Mouse (Mus musculus): Measurements from ENCODE around the gene Stx6. TPM values are rescaled to one million over a fixed set of nuclear protein-coding genes. Genes with fewer than 3 reads are reported as not detected.

Stx6 gene
- polyA plus RNA-seq, 1 experiment from 2014 or later: 36.9 TPM

DNA sequence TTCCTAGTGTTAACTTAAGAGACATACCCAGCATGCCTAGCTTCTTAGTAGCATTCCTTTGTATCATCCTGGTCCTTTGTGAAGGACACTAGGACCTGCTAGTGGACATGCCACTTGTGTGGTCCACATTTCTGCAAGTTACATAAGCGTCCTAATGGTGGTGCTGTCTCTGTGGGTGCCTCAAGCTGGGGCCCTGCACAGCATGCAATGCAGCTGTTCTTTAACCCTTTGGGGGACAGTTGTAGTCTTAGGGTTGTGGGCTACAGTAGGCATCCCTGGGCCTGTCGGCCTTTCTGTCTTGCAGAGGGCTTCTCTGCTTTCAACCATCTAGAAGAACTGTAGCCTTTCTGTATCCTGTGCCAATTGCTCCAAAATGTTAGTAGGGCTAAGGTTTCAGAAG, 42.5 kb downstream of the Stx6 start:
- Histone ChIP-seq H3K4me2 (no peak overlapping the region), H3K36me3 (ENCODE audit: control insufficient read depth, insufficient read depth, low read length) (peaks cover 7% of the 10 kb centered on the region; the same call in 1 of the 2 replicates), H3K4me1 (replicated peaks; ENCODE audit: control insufficient read depth, insufficient read depth, low read length) (0 out of 2 replicates have a peak, but pooled peaks cover 3% of the 10 kb centered on the region), H3K9me3 (ENCODE audit: control insufficient read depth, low read length) (no peaks in the 10 kb centered on the region), H3K27ac (ENCODE audit: low read depth, low read length) (no peak overlapping the region), H3K9ac (ENCODE audit: low read depth, low read length) (no peak overlapping the region), H3K27me3 (replicated peaks; ENCODE audit: control insufficient read depth, insufficient read depth, low read length) (no peaks in the 10 kb centered on the region), H3K4me3 (ENCODE audit: low read depth, low read length) (no peak overlapping the region)
- DNase-seq (ENCODE audit: low spot score): no peak
- WGBS: 58% methylated on average over 2 of the region's 2 CpGs
- ATAC-seq (replicated peaks; ENCODE audit: low FRiP score): no peak

DNA sequence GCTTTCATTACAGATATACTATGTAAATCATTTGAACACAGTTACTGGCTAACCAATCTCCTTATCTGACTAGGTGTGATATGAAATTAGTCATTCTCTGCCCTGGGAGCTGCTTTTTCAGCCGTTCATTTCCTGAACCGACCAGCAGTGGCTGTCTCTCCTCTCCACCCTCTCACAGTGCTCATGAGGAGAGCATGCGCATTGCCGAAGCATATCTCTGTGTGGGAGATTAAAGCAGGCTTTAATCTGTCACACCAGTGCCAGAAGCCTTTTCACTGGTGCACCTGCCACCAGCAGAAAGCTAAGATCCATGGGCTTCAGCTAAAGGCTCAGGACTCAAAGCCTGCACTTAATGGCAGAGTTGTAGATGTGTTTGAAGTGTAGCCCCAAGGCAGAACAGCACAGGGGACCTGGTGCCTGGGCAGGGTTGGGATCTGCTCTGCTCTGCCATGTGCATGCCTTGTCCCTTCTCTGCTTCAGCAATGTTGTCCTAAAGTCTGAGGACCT, 42.9 kb downstream of the Stx6 start:
- DNase-seq (ENCODE audit: low spot score): no peak
- no peak overlapping the region for H3K27ac ChIP-seq (ENCODE audit: low read depth, low read length)
- no peak for ATAC-seq (replicated peaks; ENCODE audit: low FRiP score)
- 52% methylated on average over 4 of the region's 4 CpGs for WGBS
- H3K4me1 ChIP-seq (replicated peaks; ENCODE audit: control insufficient read depth, insufficient read depth, low read length): 0 out of 2 replicates have a peak, but pooled peaks cover 3% of the 10 kb centered on the region
- H3K9ac ChIP-seq (ENCODE audit: low read depth, low read length): no peak overlapping the region
- H3K4me2 ChIP-seq: no peak overlapping the region
- no peaks in the 10 kb centered on the region for H3K9me3 ChIP-seq (ENCODE audit: control insufficient read depth, low read length)
- H3K27me3 ChIP-seq (replicated peaks; ENCODE audit: control insufficient read depth, insufficient read depth, low read length): no peaks in the 10 kb centered on the region
- H3K36me3 ChIP-seq (ENCODE audit: control insufficient read depth, insufficient read depth, low read length): peaks cover 7% of the 10 kb centered on the region; the same call in 1 of the 2 replicates
- no peak overlapping the region for H3K4me3 ChIP-seq (ENCODE audit: low read depth, low read length)

DNA sequence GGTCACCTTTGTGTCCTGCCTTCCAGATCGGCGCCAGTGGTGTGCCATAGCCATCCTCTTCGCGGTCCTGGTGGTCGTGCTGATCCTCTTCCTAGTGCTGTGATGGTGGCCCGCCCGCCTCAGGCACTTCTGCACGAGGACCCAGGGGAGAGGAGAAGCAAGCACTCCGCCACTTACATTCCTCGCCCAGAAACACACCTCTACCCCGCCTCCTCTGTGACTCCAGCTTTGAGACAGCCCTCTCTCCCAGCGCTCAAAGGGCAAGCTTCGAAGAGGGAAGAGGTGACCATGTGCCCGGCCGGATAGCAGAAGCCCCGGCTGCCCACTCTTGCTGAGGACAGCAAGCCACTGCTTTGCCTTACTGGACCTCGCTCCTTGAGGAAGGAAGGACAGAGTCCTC, 43.4 kb downstream of the Stx6 start:
- no peak overlapping the region for H3K4me2 ChIP-seq
- H3K27ac ChIP-seq (ENCODE audit: low read depth, low read length): no peak overlapping the region
- H3K9ac ChIP-seq (ENCODE audit: low read depth, low read length): no peak overlapping the region; the same call in 1 of the 2 replicates
- WGBS: 83% methylated on average over 17 of the region's 17 CpGs
- no peaks in the 10 kb centered on the region for H3K9me3 ChIP-seq (ENCODE audit: control insufficient read depth, low read length)
- H3K4me3 ChIP-seq (ENCODE audit: low read depth, low read length): no peak overlapping the region
- ATAC-seq (replicated peaks; ENCODE audit: low FRiP score) (no peak), DNase-seq (ENCODE audit: low spot score) (no peak)
- no peaks in the 10 kb centered on the region for H3K27me3 ChIP-seq (replicated peaks; ENCODE audit: control insufficient read depth, insufficient read depth, low read length)
- H3K36me3 ChIP-seq (ENCODE audit: control insufficient read depth, insufficient read depth, low read length): peaks cover 7% of the 10 kb centered on the region; the same call in 1 of the 2 replicates
- 0 out of 2 replicates have a peak, but pooled peaks cover 3% of the 10 kb centered on the region for H3K4me1 ChIP-seq (replicated peaks; ENCODE audit: control insufficient read depth, insufficient read depth, low read length)

DNA sequence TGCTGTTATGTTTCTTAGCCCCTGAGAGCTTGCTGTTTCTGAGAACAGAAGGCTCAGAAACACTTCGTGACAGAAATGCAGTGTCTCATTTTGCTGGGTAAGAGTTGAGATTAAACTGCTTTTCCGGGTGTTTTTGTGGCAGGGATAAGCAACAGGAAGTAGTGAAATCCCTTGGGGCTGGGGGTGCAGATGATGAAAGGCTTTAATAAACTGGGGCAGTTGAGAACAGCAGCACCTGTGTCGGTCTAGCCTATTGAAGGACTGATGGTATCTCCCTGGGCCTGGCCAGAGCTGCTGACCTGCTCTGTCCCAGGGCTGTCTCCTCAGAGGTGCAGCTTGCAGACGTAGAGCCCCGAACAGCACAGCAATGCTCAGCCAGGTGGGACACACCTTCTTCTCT, 44.0 kb downstream of the Stx6 start:
- Histone ChIP-seq H3K9ac (ENCODE audit: low read depth, low read length) (no peak overlapping the region), H3K4me1 (replicated peaks; ENCODE audit: control insufficient read depth, insufficient read depth, low read length) (0 out of 2 replicates have a peak, but pooled peaks cover 3% of the 10 kb centered on the region), H3K27me3 (replicated peaks; ENCODE audit: control insufficient read depth, insufficient read depth, low read length) (no peaks in the 10 kb centered on the region), H3K9me3 (ENCODE audit: control insufficient read depth, low read length) (no peaks in the 10 kb centered on the region), H3K4me2 (no peak overlapping the region), H3K36me3 (ENCODE audit: control insufficient read depth, insufficient read depth, low read length) (peaks cover 7% of the 10 kb centered on the region; the same call in 1 of the 2 replicates), H3K27ac (ENCODE audit: low read depth, low read length) (no peak overlapping the region), H3K4me3 (ENCODE audit: low read depth, low read length) (no peak overlapping the region)
- no peak for DNase-seq (ENCODE audit: low spot score)
- no peak for ATAC-seq (replicated peaks; ENCODE audit: low FRiP score)
- WGBS: 80% methylated on average over 5 of the region's 5 CpGs

DNA sequence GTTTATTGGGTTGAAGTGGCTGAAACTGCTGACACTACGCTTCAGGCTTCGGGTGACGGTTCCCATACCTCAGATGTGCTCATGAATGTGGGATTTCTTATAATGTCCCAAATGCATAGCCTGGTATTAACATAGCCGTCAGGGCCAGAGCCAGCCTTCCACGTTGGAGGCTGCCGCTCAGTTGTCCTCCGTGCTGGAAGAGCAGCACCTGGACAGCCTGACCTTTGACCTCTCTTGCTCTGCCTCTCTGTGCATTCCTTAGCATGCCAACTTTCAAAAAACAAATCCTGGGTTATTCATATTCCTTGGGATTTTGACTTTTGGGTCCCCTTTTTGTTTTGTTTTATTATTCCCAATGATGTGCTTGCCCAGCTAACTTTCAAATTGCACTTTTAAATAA, 44.6 kb downstream of the Stx6 start:
- Histone ChIP-seq H3K27me3 (replicated peaks; ENCODE audit: control insufficient read depth, insufficient read depth, low read length) (no peaks in the 10 kb centered on the region), H3K4me3 (ENCODE audit: low read depth, low read length) (no peak overlapping the region), H3K4me1 (replicated peaks; ENCODE audit: control insufficient read depth, insufficient read depth, low read length) (0 out of 2 replicates have a peak, but pooled peaks cover 3% of the 10 kb centered on the region), H3K4me2 (no peak overlapping the region), H3K27ac (ENCODE audit: low read depth, low read length) (no peak overlapping the region), H3K9ac (ENCODE audit: low read depth, low read length) (no peak overlapping the region), H3K36me3 (ENCODE audit: control insufficient read depth, insufficient read depth, low read length) (peaks cover 9% of the 10 kb centered on the region; the same call in 1 of the 2 replicates), H3K9me3 (ENCODE audit: control insufficient read depth, low read length) (no peaks in the 10 kb centered on the region)
- no peak for ATAC-seq (replicated peaks; ENCODE audit: low FRiP score)
- DNase-seq (ENCODE audit: low spot score): no peak
- WGBS: 87% methylated on average over 7 of the region's 7 CpGs

DNA sequence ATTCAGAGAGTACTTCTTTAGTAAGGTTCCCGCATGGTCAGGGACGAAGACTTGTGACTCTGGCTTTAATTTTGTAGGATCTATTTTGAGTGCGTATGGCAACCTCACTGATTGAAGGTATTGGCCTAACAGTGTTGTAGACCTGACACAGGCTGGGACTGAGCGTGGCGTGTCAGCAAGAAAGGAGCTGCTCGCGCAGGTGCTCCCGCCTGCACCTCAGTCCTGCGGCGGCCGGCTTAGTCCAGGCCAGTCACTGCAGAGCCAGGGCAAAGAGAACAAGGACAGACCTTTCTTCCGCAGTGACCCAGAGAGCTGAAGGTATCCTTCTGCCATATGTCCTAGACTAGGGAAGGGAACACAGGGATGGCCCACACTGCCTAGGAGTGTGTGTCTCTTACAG, 45.4 kb downstream of the Stx6 start:
- no peak for ATAC-seq (replicated peaks; ENCODE audit: low FRiP score)
- Histone ChIP-seq H3K4me3 (ENCODE audit: low read depth, low read length) (no peak overlapping the region), H3K4me1 (replicated peaks; ENCODE audit: control insufficient read depth, insufficient read depth, low read length) (0 out of 2 replicates have a peak, but pooled peaks cover 3% of the 10 kb centered on the region), H3K4me2 (no peak overlapping the region), H3K9ac (ENCODE audit: low read depth, low read length) (no peak overlapping the region), H3K9me3 (ENCODE audit: control insufficient read depth, low read length) (no peaks in the 10 kb centered on the region), H3K36me3 (ENCODE audit: control insufficient read depth, insufficient read depth, low read length) (peaks cover 9% of the 10 kb centered on the region; the same call in 1 of the 2 replicates), H3K27me3 (replicated peaks; ENCODE audit: control insufficient read depth, insufficient read depth, low read length) (no peaks in the 10 kb centered on the region), H3K27ac (ENCODE audit: low read depth, low read length) (no peak overlapping the region)
- 95% methylated on average over 12 of the region's 12 CpGs for WGBS
- DNase-seq (ENCODE audit: low spot score): no peak

DNA sequence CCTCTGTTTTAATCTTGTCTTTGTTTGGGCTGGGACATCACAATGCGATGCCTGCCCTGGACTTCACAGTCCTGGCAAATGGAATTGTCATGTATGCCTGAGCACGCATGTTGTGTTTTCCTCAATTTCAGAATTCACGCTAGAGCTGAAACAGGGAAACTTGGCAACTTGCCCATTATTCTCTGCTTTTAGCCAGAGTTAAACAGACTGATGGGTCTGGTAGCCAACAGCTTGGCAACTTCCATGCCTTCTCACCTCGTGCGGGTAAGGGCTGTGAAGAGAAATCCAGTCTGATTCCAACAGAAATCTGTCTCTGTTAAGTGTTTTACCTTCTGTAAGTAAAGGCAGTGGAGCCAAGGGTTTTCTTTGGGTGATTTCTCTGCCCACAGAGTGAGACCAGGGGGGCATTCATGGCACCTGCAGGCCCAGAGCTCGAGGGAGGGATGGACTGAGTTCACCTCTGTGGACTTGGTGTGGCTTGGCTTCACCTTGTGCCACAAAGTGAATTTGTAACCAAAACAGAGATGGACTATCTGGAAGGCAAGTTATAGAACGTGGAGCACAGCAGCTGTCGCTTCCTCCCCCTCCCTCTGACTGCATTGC, 46.1 kb downstream of the Stx6 start:
- H3K9me3 ChIP-seq (ENCODE audit: control insufficient read depth, low read length): no peaks in the 10 kb centered on the region
- peaks cover 9% of the 10 kb centered on the region; the same call in 1 of the 2 replicates for H3K36me3 ChIP-seq (ENCODE audit: control insufficient read depth, insufficient read depth, low read length)
- DNase-seq (ENCODE audit: low spot score): no peak
- H3K27me3 ChIP-seq (replicated peaks; ENCODE audit: control insufficient read depth, insufficient read depth, low read length): no peaks in the 10 kb centered on the region
- ATAC-seq (replicated peaks; ENCODE audit: low FRiP score): no peak
- H3K9ac ChIP-seq (ENCODE audit: low read depth, low read length): no peak overlapping the region
- H3K27ac ChIP-seq (ENCODE audit: low read depth, low read length): no peak overlapping the region
- 0 out of 2 replicates have a peak, but pooled peaks cover 3% of the 10 kb centered on the region for H3K4me1 ChIP-seq (replicated peaks; ENCODE audit: control insufficient read depth, insufficient read depth, low read length)
- 87% methylated on average over 8 of the region's 8 CpGs for WGBS
- H3K4me2 ChIP-seq: no peak overlapping the region
- H3K4me3 ChIP-seq (ENCODE audit: low read depth, low read length): no peak overlapping the region

DNA sequence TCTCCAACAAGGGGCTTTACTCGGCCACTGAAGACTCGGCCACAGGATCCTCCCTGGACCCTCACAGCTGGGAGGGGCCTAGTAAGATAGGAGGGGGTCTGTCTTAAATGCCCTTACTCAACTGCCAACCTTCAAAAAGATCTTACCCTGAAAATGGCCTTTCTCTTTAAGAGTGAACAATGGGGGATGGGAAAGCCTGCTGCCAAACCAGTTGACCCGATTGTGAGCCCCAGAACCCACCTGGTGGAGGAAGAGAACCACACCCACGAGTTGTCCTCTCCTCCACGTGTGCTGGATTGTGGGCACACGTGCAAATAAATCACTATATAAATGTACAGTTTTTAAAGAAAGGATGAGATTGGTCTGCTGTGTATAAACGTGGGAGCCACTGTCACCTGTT, 46.8 kb downstream of the Stx6 start:
- H3K4me1 ChIP-seq (replicated peaks; ENCODE audit: control insufficient read depth, insufficient read depth, low read length): 0 out of 2 replicates have a peak, but pooled peaks cover 3% of the 10 kb centered on the region
- no peak overlapping the region for H3K27ac ChIP-seq (ENCODE audit: low read depth, low read length)

More for the DNA sequence above, 46.8 kb downstream of the Stx6 start:
- no peak for DNase-seq (ENCODE audit: low spot score)
- WGBS: 66% methylated on average over 7 of the region's 7 CpGs
- no peak overlapping the region for H3K4me3 ChIP-seq (ENCODE audit: low read depth, low read length)
- H3K27me3 ChIP-seq (replicated peaks; ENCODE audit: control insufficient read depth, insufficient read depth, low read length): no peaks in the 10 kb centered on the region
- peaks cover 9% of the 10 kb centered on the region; the same call in 1 of the 2 replicates for H3K36me3 ChIP-seq (ENCODE audit: control insufficient read depth, insufficient read depth, low read length)
- no peaks in the 10 kb centered on the region for H3K9me3 ChIP-seq (ENCODE audit: control insufficient read depth, low read length)
- H3K9ac ChIP-seq (ENCODE audit: low read depth, low read length): no peak overlapping the region
- ATAC-seq (replicated peaks; ENCODE audit: low FRiP score): no peak
- no peak overlapping the region for H3K4me2 ChIP-seq
